Mouse (Mus musculus): ENCODE measurements around the gene Isg20l2.
A peak's percentile ranks its signal among the peaks of the same experiment; 100 is the strongest.

- TF ChIP-seq POLR2A (IDR thresholded peaks at IDR 0.05; ENCODE audit: extremely low read depth, insufficient read depth, low read length), result no peak; the same call in 1 of the 2 replicates
- peak; percentile 89 for TF ChIP-seq CTCF (IDR thresholded peaks at IDR 0.05; ENCODE audit: low read depth, low read length)
Observed at GRCm38 (mm10) chr3:87930078-87930795, at the start of gene Isg20l2, which contains the start of gene Rrnad1.
